Mouse (Mus musculus) CD4-positive helper T cell, adult 2 months (primary cell): ENCODE results near the gene Tenm3.

Source experiments
- DNase-seq: peaks from one replicate; pipeline ENCODE4 v3.0.0-alpha.2; 2012; ENCODE audit warnings: low read depth, missing footprints, low spot score

The Tenm3 gene

DNA sequence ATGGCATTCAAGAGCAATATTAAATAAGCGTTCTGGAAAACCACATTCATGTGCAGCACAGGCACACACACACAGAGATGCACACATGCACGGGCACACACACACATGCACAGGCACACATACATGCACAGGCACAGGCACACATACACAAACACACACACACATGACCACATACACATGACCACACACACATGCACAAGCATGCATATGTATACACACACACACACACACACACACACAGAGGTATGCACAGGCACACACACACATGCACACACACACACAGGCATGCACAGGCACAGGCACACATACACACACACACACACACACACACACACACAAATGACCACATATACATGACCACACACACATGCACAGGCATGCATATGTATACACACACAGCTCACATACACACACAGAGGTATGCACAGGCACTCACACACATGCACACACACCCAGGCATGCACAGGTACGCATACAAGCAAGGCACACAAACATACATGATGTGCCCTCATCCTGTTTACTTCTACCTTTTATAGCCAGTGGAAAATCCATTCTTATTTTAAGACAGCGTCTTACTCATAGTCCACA is 321.1 kb downstream of the Tenm3 start:
- DNase-seq: no peak

DNA sequence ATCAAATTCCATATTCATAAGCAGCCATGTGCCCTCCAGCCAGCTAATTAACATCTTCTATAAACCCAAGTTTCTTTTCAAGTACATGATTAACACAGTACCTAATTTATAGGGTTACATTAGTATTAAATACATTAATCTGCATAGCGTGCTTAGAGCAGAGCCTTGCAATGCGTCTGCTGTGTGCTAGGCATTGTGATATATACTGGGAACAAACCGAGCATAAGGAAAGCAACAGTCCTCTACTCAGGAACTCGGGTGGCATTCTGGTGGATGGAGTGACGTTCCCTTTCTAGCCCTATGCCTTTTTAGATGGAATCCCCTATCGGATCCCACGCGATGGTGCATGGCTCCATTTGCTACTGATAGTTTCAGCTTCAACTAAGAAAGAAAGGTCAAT is 321.7 kb downstream of the Tenm3 start:
- DNase-seq: no peak

DNA sequence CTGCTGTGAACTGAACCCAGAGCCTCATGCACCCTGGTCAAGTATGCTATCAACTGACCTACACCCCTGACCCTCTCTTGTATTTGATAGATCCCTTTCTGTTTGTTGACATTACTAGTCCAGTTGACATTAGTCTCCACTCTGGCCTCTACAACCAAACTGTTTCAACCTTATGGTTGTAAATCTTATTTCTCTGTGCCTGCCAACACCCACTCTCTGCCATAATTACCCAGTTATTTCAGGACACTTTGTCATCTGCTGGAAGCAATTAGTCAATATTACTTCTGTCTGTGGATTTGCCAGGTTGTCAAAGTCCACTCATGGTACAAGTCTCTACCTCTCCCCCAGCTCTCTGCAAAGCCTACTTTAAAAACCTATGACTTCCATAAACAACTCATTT is 326.3 kb downstream of the Tenm3 start:
- DNase-seq: no peak

DNA sequence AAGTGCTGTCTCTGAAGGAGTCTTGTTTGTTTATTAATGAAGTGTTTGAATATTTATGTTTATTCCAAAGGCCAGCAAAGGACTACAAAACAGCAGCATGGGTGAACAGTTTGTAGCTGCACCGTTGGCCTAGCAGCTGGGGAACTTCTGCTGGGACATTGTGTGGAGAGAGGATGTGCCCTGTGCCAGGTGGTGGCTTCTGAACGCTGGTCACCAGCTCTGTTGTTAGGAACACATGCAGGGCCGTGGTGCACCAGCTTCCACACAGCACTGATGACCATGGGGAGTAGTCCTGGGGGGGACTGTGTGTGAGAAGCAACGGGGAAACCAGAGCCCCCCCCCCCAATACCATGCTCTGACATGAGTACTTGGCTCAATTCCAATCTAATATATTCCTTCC is 329.5 kb downstream of the Tenm3 start:
- DNase-seq: no peak

DNA sequence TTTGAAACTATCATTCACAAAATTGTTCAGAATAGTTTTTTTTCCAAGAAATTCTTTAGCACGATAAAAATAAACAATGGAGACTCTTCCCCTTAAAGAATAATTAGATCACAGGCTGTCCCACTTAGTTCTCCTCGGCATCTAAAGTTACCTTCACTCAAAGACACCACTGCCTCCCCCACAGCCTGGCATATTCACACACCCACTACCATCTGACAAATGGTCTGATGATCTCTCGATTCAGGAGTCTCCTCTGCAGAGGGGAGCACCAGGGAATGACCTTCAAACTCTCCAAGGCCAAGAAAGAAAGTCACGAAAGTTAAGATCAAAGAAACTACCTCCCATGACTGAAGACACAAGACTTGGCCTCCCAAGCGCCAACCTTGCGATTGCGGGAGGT is 329.9 kb downstream of the Tenm3 start:
- no peak for DNase-seq

DNA sequence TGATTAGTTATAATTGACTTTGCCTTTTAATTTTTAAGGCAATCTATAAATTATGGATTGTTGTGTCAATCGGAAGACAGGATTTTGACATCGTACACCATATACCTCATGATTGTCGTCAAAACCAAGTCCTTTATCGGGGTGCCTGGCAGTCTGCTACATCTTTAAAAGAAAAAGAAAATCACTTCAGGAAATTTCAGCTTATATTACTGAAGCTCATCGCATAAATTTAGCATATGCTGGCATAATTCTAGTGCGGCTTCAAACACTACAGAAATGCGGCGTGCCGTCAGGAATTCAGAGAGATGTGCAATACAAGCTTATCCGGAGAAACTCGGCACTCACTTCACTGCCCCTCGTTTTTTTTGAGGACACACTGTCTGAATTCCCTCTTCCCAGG is 332.2 kb downstream of the Tenm3 start:
- DNase-seq: no peak

DNA sequence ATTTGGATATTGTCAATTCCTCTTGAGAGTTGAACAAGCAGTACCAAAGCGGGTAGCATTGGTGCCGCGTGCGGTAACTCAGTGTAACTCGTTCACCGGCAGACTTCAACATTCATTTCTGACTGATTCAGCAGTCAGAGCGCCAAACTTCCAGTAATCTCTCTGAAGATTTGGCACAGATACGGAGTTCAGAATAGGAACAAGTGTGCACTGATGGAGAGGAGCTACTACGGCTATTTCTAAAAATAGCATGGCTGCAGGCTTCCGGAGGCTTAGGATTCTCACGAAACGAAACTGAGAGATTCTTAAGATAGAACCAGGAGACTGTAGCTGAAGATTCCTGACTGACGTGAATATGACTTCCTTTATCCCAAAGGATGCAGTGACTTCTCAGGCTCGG is 332.6 kb downstream of the Tenm3 start:
- DNase-seq: no peak

DNA sequence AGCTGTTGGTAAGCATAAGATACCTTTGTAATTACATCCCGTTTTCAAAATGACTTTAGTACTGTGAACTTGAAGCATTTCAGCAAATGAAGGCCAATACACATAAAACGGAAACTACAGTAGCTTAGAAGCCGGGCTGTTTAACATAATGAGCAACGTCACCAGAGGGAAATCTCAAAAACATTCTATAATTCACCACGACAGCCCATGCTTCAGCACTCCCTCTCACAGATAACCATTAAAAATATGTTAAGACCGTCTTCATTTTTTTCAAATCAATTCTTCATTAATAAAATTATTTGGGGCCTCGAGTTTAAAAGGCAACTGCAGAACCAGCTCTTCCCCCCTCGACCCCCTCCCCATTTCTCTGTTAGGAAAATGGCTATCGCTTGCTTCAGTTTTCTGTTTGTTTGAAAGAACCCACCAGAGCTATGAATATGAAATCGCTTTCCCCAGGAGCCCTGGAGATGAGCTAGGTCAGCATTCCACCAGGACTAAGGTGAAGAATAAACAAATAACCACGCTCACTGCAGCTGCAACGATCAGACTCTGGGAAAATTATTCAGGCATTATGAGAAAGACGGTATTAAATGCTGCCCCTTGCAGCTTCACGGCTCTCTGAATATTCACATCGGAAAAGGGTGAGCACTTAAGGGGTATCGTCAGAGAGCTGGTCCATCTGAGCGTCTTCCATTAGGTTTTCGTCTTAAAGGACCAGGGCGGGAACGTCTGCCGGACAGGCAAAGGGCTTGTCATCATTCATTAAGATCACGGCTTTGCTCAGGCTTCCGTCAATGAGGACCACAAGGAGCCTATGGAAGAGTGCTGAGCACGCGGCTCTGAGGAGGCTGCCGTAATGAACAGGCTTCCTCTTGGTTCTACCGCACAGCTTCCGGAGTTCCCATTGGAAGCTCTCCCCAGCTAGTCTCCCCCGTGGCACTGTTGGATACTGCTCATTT is 334.8 kb downstream of the Tenm3 start:
- no peak for DNase-seq

DNA sequence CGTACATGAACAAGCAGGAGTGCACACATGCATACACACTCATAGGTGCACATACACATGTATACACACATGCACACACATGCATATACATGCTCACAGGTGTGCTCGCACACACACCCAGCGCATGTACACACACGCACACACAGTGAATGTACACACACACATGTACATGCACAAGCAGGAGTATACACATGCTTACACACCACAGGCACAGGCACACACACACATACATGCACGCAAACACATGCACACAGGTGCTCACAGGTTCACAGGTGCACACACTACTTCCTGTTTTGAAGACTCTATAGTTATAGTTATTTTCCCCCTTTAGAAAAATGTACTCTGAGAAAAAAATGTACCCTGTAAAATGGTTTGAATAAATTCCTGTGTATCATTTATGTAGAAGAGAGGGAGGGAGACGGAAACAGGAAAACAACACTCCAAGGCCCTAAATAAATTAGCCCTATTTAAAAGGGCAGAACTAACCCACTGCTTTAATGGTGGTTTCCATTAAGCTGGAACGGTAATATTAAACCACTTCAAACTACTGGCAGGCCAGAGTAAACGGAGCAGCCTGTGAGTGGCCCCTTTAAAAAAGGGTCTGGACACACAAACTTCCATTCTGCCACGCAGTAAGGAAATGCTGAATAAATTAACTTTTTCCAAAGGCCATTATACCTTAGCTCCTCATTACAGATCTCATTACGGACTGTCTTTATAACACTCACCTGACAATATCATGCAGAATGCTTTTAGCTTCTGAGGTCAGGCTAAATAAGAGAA is 335.8 kb downstream of the Tenm3 start:
- no peak for DNase-seq

DNA sequence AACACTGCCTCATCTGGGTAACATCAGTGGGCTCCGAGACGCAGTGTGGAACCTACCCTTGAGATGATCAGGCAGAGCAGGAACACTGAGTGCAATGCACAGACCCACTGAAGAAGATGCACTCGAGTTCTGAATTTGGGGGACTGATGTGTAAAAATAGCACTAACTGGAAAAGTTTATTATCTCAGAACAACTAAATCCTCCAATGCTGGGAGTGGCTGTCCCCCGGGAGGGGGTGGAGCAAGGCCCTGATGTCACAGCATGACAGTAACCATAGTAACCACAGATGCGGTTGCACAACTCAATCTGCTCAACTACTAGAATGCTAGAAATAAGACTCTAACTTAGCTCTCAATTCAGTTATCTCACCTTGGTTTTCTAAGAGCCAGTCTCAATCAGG is 351.3 kb downstream of the Tenm3 start:
- no peak for DNase-seq

DNA sequence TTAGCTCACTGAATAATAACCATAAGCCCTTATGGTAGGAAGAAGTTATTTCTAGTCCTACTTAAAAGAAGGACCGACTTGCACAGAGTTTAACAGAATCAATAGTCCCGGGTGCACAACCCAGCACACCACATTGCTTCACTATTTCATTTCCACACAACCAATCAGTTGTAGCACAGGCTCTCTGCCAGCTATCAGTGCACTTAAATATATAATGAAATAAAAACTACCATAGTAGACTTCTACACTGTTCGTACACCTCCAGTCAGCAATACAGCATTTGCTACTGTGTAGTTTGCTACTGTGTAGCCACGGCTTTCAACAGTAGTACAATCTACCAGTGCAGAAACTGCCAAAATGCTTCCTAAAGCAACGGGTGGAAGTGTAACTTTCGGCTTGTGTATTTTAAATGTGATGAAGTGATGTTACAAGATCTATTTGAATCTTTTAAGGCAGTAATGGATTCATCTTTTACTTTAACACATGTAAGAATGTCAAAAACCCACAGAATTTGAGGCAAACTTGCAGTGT is 353.1 kb downstream of the Tenm3 start:
- no peak for DNase-seq

DNA sequence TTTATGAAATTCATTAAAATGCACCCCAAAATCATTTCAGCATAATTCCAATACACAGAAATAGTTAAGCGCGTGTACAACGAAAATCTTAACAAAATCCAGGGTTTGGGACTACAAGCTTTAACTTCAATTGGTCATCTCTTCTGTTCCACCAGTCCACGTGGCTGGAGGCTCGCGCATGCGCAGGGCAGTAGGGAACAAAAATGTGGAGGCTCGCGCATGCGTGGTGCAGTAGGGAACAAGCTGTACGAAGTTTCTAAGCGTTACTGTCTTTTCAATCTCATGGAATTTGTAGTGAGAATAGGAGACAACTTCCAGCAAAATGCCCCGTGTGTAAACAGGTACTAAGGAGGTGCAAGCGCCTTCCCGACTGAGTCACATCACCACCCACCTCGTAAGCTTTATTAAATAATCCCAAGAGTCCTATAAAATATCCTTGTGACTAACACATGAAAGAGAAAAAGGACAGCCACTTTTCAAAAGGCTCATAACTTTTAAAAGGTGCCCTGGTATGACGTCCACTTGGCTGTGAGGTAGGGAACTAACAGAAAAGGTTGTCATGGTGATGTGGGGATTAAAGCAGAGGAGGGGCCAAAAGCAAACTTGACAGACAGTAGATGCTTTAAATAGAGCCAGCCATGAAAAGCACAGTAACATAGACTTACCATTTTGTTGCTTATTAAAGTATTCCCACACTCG is 353.7 kb downstream of the Tenm3 start:
- DNase-seq: no peak

DNA sequence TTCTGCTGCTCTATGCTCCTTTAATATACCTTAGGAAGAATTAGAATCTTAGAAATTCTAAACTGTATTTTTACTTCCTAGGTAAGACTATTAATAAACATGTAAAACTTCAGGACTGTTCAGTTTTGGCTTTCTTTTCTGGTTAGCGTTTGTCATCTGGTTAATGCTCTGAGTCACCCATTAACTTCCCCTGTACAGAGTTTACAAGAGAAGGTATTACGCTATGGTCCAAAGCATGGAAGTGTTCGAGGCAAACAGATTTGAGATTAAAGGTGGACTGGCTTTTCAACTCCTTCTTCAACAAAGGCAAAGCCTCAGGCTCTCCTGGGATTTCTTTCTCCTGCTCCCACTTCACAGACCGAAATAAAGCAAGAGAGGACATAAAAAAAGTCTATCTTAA is 354.3 kb downstream of the Tenm3 start:
- no peak for DNase-seq

DNA sequence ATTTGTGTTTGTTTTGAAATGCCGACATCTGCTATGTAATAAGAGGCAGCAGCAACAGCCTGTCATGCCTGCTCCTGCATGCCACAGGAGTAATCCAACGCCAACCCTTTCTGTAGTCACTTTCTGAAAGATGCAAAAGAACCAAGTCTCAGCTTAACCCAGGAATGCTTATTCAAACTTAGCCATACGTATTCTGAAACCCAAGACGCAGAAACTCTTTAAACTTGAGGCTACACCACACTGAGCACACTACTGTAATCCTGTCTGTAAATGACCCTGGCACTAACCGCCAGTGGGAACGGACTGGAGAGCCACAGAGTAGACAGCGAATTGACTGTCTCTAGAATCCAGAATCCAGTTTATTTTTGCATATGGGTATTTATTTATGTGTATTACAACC is 354.9 kb downstream of the Tenm3 start:
- no peak for DNase-seq

DNA sequence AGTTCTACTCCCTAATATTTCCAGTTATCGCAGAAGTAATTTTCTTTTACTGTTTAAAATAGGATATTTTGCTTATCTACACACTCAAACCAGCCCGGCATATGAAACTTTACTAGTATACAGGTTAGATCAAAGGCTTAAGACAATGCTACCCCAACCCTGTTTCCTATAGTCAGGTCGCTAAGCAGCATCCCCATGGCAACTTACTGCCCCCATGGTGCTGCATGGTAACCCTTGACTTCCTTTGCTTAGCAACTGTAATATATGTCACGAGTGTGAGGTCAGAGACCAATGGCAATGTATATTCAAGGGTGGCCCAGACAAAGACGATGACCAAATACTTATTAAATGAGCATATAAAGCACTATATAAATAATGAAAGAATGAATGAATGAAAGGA is 359.6 kb downstream of the Tenm3 start:
- DNase-seq: no peak

DNA sequence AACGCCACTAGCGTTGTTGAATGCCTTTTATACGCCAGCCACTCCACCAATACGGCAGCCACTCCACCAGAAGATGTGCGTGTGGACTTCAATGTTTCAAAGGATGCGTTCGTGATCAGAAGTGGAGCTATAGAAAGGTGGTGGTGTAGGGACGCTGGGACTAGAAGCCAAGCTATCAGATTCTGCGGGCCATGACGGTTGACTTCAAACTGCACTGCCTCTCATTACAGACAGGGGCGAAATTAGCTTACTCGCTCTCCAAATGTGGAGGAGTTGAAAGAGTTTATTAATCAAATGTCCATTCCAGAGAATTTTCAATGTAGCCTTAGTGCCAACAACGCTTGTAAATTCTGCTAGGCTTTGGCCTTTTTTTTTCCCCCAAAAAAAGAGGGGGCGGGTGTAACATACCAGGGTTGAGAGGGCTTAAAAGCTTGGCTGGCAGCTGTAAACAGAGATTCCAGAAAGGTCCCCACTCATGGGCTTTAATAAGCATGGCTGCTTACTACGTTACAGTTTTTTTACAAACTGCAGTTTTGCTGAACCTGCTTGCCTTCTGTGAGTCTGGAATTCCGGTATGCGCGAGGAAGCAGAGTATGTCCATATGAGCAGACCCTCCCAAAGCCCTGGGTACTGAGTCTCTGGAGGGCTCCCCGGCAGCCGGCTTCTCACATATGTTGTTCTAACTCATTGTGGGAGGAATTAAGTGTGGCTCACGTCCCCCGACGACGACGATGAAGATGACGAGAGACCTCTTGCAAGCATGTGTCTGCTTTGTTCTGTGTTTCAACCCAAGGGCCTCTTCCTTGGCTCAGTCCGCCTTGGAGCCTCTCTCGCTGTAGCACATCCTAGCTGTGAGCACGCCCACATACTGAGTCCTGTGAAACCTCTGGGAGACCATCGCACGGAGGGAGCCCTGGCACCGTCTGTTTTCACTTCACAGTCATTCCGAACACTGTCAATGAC is 361.8 kb downstream of the Tenm3 start:
- no peak for DNase-seq

DNA sequence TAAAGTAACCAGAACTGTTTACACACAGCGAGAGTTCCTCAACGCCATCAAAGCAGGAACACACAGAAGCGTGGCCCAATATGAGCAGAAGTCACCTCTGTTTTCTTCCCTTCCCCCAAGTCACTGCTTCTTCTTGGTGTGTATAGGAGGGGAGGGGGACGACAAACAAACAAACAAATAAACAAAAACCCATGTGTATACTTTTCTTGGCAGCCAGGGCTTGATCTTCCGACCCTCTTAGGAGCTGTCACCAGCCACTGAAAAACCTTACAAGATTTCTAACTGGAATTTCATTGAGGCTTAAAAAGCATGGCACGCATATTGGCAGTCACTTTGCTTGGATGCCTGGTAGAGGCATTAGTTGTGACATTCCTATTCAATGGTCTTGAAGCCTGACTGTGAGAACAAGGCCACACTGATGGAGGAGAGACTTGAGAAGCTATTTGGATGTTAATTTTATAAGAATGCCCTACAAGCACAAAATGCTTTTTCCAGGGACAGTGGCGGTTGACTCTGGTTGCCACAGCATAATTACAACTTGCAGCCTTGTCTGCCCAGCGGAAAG is 366.3 kb downstream of the Tenm3 start:
- DNase-seq: no peak

DNA sequence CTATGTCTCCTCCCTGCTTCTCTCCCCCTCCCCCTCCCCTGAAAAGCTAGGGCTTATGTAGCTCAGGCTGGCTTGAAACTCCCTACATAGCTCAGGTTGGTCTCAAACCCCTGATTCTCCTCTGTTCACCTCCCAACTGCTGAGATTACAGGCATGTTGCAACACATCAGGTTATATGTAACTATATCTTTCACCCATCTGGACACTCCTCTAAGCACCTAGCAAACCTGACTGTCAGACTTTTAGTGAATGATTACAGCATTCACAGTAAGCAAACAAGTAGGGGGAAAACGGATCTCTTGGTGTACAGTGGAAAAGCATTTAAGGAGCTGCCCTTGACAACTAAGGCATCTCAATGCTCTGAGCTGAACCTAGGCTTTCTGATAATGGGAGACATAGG is 366.9 kb downstream of the Tenm3 start:
- DNase-seq: no peak

DNA sequence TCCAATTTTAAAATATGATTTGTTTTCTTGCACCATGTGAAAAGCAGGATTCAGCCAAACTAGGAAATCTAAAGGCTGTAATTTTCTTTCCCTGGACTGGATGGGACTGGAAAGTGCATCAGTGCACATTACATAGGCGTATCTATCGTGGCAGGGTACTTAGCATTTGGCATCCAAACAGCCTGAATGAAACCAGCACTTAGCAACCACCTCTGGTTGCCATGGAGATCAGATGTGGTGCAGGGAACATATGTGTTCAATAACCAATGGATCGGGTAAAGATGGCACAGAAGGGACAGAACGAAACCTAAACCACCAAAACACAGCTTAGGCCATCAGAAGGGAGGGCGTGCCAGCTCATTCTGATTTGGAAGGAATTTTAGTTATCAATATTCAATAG is 376.1 kb downstream of the Tenm3 start:
- no peak for DNase-seq

DNA sequence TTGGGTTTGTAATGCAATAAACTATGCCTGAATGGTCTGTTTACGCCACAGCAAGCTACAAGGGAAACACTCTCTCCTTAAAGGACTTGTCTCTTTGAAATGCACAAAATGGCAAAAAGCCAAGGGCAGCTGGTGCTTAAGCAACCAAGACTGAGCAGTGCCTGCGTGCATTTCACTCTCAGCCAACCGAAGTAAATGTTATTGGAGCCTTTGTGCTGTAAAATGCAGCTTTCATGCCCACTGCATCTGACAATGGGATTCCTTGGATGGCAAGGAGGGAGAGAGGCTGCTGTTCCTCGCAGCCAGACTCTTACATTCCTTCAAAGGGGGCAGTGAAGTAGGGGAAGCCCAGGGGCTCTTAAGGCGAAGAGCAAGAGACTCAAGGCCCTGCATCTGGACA is 385.4 kb downstream of the Tenm3 start:
- no peak for DNase-seq
